Mouse (Mus musculus): ENCODE measurements around the gene Rhox13.

DNA sequence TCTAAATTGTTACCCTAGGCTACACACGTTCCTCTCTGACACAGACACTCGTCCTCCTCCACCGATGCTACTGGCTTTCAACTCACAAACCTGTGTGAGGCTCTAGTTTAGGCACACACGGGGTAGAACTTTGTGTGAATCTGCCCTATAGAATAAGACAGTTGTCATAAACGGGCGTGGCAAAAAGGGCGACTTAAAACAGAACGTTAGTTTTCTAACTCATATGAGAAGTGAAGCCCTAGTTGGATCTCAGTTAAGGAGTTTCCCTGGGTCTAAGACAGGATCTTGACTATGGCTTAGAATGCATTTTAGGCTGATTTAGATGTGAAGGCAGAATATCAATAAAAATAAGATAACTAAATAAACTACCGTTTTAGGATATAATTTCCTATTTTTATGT lies 36.0 kb upstream of the Rhox13 start, which contains the start of gene Rhox11:
- no peak for TF ChIP-seq GATA1 (IDR thresholded peaks at IDR 0.05; ENCODE audit: borderline replicate concordance, low read length)
- TF ChIP-seq FLI1 (IDR thresholded peaks at IDR 0.05; ENCODE audit: low read length) = no peak
